Mouse (Mus musculus) thymus, postnatal 0 days (tissue): Measurements from ENCODE around the gene Trim80. TPM values are rescaled to one million over a fixed set of nuclear protein-coding genes. Genes with fewer than 3 reads are reported as not detected.

ENCODE experiments used
- DNase-seq: peaks from one replicate; pipeline ENCODE4 v3.0.0-alpha.2; 2015; ENCODE audit warnings: low spot score
- polyA plus RNA-seq: library from polyadenylated mRNA; unstranded; fragments of >200 nt; fragmentation: Nextera tagmentation; extraction: Ambion mirVana; gene quantifications from 2 replicates; pipeline ENCODE4 v1.2.1, GENCODE M21; 2015

The Trim80 gene
- 0.89 and 1.1 TPM in 2 replicates for polyA plus RNA-seq

- DNase-seq: no peak
These were observed at the start of gene Trim80 for GRCm38 (mm10) chr11:115439906-115440595. Gene Trim80, plus strand, starts transcription at chr11:115440545.

GRCm38 (mm10) chr11:115391358-115391757 is 49.0 kb upstream of the Trim80 start:
- DNase-seq: no peak

- DNase-seq: no peak
These were observed 46.5 kb upstream of the Trim80 start for GRCm38 (mm10) chr11:115393721-115394325.

GRCm38 (mm10) chr11:115398085-115398484 is 42.3 kb upstream of the Trim80 start:
- no peak for DNase-seq

- DNase-seq: no peak
These were observed 40.2 kb upstream of the Trim80 start for GRCm38 (mm10) chr11:115400126-115400525.

GRCm38 (mm10) chr11:115400630-115401391 is 39.5 kb upstream of the Trim80 start:
- DNase-seq: no peak

GRCm38 (mm10) chr11:115403338-115404124 is 36.8 kb upstream of the Trim80 start, which contains the start of gene Mrpl58:
Gene Mrpl58, plus strand, starts transcription at chr11:115403752.
- peak; percentile 84 for DNase-seq

- DNase-seq: no peak
These were observed 34.6 kb upstream of the Trim80 start for GRCm38 (mm10) chr11:115405723-115406122.

GRCm38 (mm10) chr11:115406858-115407401 is 33.4 kb upstream of the Trim80 start:
- peak; percentile 91 for DNase-seq

GRCm38 (mm10) chr11:115408266-115408920 is 32.0 kb upstream of the Trim80 start:
- peak; percentile 89 for DNase-seq

GRCm38 (mm10) chr11:115409556-115409955 is 30.8 kb upstream of the Trim80 start:
- DNase-seq: no peak

- DNase-seq: peak; percentile 96
These were observed 20.7 kb upstream of the Trim80 start, which contains the start of the genes Atp5h and Kctd2 for GRCm38 (mm10) chr11:115419531-115420237. Gene Atp5h, minus strand, starts transcription at chr11:115419962. Gene Kctd2, plus strand, starts transcription at chr11:115420128.

- peak; percentile 46 for DNase-seq
These were observed 19.8 kb upstream of the Trim80 start for GRCm38 (mm10) chr11:115420336-115421190.

GRCm38 (mm10) chr11:115421328-115421727 is 19.0 kb upstream of the Trim80 start:
- no peak for DNase-seq

- peak; percentile 46 for DNase-seq
These were observed 18.4 kb upstream of the Trim80 start for GRCm38 (mm10) chr11:115421972-115422371.

GRCm38 (mm10) chr11:115423091-115423490 is 17.3 kb upstream of the Trim80 start:
- peak; percentile 68 for DNase-seq

GRCm38 (mm10) chr11:115424666-115425065 is 15.7 kb upstream of the Trim80 start:
- DNase-seq: peak; percentile 53

GRCm38 (mm10) chr11:115425671-115426070 is 14.7 kb upstream of the Trim80 start:
- peak; percentile 83 for DNase-seq
